Mouse (Mus musculus) heart, embryonic 11.5 days (tissue): Measurements from ENCODE around the gene Epha8. TPM values are rescaled to one million over a fixed set of nuclear protein-coding genes. Genes with fewer than 3 reads are reported as not detected.

ENCODE experiments used
- ATAC-seq: fragments of 200-750 bp; cut with Nextera tagmentation; replicated peaks from 2 replicates; pipeline ENCODE4 v1.8.0; 2017; ENCODE audit warnings: moderate library complexity; ENCODE audit not compliant: insufficient number of reproducible peaks, low FRiP score, low TSS enrichment
- H3K27ac ChIP-seq: fragments of 300-500 bp; sonication (generic); 2 replicates; pipeline ENCODE4 v1.5.1; 2014; ENCODE audit warnings: mild to moderate bottlenecking, low read depth, low read length
- H3K27me3 ChIP-seq: fragments of 300-500 bp; sonication (generic); 2 replicates; pipeline ENCODE4 v1.6.1; 2014; ENCODE audit warnings: mild to moderate bottlenecking, low read length, mixed read lengths; ENCODE audit not compliant: control insufficient read depth, insufficient read depth
- H3K36me3 ChIP-seq: fragments of 300-500 bp; sonication (generic); 2 replicates; pipeline ENCODE4 v1.6.1; 2014; ENCODE audit warnings: mild to moderate bottlenecking, low read length, moderate library complexity, mixed read lengths; ENCODE audit not compliant: control insufficient read depth, insufficient read depth
- H3K4me1 ChIP-seq: fragments of 300-500 bp; sonication (generic); 2 replicates; pipeline ENCODE4 v1.6.1; 2014; ENCODE audit warnings: low read length; ENCODE audit not compliant: control insufficient read depth, insufficient read depth
- H3K4me2 ChIP-seq: fragments of 300-500 bp; sonication (generic); 2 replicates; pipeline ENCODE4 v1.6.1; 2014; ENCODE audit warnings: mild to moderate bottlenecking, moderate library complexity
- H3K4me3 ChIP-seq: fragments of 300-500 bp; sonication (generic); 2 replicates; pipeline ENCODE4 v1.5.1; 2014; ENCODE audit warnings: low read depth, low read length
- H3K9ac ChIP-seq: fragments of 300-500 bp; sonication (generic); 2 replicates; pipeline ENCODE4 v1.6.1; 2014; ENCODE audit warnings: mild to moderate bottlenecking, low read depth, low read length, moderate library complexity
- H3K9me3 ChIP-seq: fragments of 300-500 bp; sonication (generic); replicated peaks from 2 replicates; pipeline ENCODE4 v1.6.1; 2016; ENCODE audit warnings: low read length; ENCODE audit not compliant: control insufficient read depth
- WGBS: fragments of 180-500 bp; shearing (Covaris S2); extraction: QIAGEN DNeasy Blood & Tissue Kit; methylation state at CpG from one replicate; pipeline ENCODE4 v1.1.7; 2014; ENCODE audit not compliant: insufficient replicate concordance; 5-methylcytosine and 5-hydroxymethylcytosine counted together
- polyA plus RNA-seq: library from polyadenylated mRNA; unstranded; fragments of >200 nt; fragmentation: Nextera tagmentation; extraction: Ambion mirVana; gene quantifications from 2 replicates; pipeline ENCODE4 v1.2.1, GENCODE M21; 2014

The Epha8 gene
- polyA plus RNA-seq: 0.24 TPM in 1 of 2 replicates, not detected in the other

DNA sequence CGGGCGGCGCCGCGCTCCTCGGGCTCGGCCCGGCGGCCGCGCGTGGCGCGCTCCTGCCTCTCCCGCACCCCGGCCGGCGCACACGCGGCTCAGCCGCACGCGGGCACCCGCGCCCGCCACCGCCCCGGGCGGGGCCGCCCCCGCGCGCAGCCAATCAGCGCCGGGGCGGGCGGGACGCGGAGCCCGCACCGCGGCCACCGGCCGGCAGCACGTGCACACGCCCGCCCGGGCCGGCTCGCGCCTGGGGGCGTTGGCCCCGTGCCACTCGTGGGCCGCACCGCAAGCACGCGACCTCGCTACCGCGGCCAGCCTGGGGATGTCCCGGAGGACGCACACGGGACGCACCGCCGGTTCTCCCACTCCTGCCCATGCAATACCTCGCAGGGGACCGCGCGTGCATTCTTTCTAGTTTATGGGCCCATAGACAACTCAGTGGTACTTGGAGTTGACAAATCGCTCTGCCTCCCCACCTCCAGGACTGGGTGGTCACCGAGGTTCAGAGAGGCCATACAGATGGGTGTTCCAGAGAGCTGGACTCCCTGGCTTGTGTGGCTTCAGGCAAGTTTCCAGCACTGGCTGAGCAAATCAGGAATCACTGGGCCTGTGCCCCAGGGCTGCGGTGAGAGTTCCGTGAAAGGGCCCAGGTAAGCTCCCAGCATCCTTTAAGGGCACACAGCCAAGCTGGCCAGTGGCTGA, at the start of gene Epha8:
Epha8 (minus strand) TSS at position 66 of the 696 bp plus-strand sequence.
- H3K4me2 ChIP-seq: peak within 1 kb of the TSS; percentile 77
- WGBS: 2% methylated on average over 66 of the region's 75 CpGs
- ATAC-seq: no peak
- no peaks in the 10 kb centered on the region; the same call in 1 of the 2 replicates for H3K4me1 ChIP-seq
- peaks cover 93% of the 10 kb centered on the region for H3K27me3 ChIP-seq
- no peaks in the 10 kb centered on the region for H3K9me3 ChIP-seq
- no peak within 1 kb of the TSS for H3K9ac ChIP-seq
- H3K36me3 ChIP-seq: no peaks in the 10 kb centered on the region
- no peak within 1 kb of the TSS for H3K27ac ChIP-seq
- peak within 1 kb of the TSS; percentile 39 for H3K4me3 ChIP-seq

DNA sequence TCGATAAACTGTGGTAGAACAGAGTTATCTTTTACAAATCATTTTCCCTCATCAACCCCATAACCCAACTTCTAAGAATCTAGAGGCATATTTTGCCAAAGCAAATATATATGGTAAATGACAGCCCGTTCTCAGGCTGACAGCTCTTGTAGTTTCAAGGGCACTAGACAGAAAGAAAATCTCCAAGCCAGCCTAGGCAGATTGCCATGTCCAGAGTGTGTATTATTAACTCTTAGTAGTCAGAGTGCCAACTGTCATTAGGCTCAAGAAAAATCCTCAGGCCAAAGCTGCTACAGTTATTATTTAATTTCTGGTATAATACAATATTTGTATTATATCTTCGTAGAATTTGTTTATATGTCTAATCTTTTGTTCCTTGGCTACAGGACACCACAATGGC, 45.2 kb upstream of the Epha8 start:
- no peak for ATAC-seq
- Histone ChIP-seq H3K4me3 (no peak overlapping the region), H3K4me1 (no peaks in the 10 kb centered on the region), H3K27ac (no peak overlapping the region), H3K27me3 (no peaks in the 10 kb centered on the region), H3K4me2 (no peak overlapping the region), H3K9me3 (no peaks in the 10 kb centered on the region), H3K36me3 (peaks cover 10% of the 10 kb centered on the region), H3K9ac (no peak overlapping the region)
- 86% methylated on average over 3 of the region's 3 CpGs for WGBS

DNA sequence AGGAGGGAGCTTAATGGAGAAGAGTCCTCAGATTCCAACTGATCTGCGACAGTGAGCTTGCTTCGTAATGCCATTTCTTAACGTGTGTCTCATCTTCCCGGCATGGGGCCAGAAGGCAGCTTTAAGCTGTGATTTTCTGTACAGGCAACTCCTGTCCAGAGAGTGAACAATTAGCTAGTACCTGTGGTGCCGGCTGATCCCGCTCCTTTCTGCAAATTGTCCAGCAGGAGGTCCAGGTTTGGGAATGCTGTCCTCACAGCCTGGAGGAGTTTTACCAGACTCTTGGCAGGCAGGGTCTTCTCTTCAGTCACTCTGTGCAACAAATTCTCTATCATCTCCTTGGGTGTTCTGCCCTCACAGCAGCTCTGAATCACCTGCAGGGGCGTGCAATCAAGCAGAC, 44.4 kb upstream of the Epha8 start:
- no peaks in the 10 kb centered on the region for H3K4me1 ChIP-seq
- H3K36me3 ChIP-seq: peaks cover 10% of the 10 kb centered on the region
- no peak overlapping the region for H3K27ac ChIP-seq
- no peaks in the 10 kb centered on the region for H3K27me3 ChIP-seq
- H3K4me3 ChIP-seq: no peak overlapping the region
- no peak for ATAC-seq
- 95% methylated on average over 7 of the region's 7 CpGs for WGBS
- no peak overlapping the region for H3K4me2 ChIP-seq
- no peak overlapping the region for H3K9ac ChIP-seq
- no peaks in the 10 kb centered on the region for H3K9me3 ChIP-seq

DNA sequence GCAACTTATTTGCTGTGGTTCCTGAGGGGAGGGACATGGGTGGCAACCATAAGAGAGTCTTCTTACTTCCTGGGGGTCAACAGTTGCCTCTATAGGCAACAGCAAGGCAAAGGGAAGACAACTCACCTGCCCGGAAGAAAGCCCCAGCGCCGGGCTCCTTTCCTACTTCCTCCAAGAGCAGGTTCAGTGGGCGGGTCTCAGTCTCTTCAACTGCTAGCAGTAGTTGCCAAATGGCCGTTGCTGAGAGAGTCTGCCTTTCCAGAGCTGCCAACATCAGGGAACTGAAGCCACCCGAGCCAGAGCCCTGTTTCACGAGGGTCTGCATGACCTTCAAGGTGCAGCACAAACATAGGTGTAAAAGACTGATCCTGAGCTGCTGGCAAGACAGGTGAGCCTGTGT, 41.8 kb upstream of the Epha8 start:
- Histone ChIP-seq H3K9me3 (no peaks in the 10 kb centered on the region), H3K36me3 (peaks cover 15% of the 10 kb centered on the region)

DNA sequence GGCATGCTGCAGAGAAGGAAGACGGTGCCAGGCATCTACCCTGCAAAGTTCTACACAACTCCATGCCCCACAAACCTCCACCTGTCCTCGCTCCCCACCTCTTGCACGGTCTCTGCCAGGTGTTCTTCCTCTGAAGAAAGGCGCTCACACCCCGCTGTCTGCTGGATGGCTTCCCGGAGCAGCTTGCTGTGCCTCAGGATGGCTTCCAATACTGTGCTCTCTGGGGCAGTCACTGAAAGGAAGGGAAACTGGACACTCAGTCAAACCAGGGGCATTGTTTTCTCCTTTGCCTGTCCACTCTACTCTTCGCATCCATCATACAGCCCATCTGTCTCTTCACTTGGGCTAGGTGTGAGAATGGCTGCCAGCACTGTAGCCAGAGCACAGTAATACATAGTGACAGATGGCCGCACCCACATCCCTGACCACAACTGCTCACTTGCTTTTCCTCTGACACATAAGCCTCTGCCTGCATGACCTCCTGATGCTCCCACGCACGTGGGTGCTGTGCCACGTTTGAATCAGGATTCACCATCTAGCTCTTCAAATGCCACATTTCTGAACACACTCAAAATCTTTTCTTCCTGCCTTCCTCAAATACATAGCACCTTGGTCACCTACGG, 41.2 kb upstream of the Epha8 start:
- peaks cover 14% of the 10 kb centered on the region for H3K36me3 ChIP-seq
- H3K9ac ChIP-seq: no peak overlapping the region
- no peak for ATAC-seq
- 91% methylated on average over 12 of the region's 12 CpGs for whole genome bisulfite sequencing
- H3K9me3 ChIP-seq: no peaks in the 10 kb centered on the region
- H3K4me2 ChIP-seq: no peak overlapping the region
- no peaks in the 10 kb centered on the region for H3K4me1 ChIP-seq
- H3K27me3 ChIP-seq: no peaks in the 10 kb centered on the region
- H3K27ac ChIP-seq: no peak overlapping the region
- H3K4me3 ChIP-seq: no peak overlapping the region

More for the DNA sequence above, 41.8 kb upstream of the Epha8 start:
- Histone ChIP-seq H3K27me3 (no peaks in the 10 kb centered on the region), H3K27ac (no peak overlapping the region), H3K4me2 (no peak overlapping the region), H3K4me3 (no peak overlapping the region), H3K9ac (no peak overlapping the region), H3K4me1 (no peaks in the 10 kb centered on the region)
- ATAC-seq: no peak
- WGBS: 72% methylated on average over 7 of the region's 7 CpGs

DNA sequence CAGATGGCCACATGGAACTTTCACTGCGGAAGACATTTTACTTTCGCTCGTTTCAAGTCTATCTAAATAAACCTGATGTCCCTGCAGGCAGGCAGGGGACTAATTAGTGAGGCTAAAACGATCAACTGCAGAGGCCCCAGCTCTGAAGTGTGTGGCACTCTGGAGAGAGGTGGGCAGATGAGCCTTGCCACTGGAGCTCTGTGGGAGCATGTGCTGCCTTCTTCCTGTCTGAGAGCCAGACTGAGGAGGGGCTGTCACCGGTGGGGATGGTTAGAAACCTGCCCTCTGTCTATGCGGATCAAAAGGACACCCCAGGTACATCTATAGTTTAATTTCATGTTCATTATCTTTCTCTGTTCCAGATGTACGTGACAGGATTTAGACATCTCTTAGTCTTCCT, 40.3 kb upstream of the Epha8 start:
- no peak for ATAC-seq
- H3K4me3 ChIP-seq: no peak overlapping the region
- no peak overlapping the region for H3K27ac ChIP-seq
- 68% methylated on average over 7 of the region's 7 CpGs for WGBS
- no peaks in the 10 kb centered on the region for H3K27me3 ChIP-seq
- peaks cover 13% of the 10 kb centered on the region for H3K36me3 ChIP-seq
- no peaks in the 10 kb centered on the region for H3K4me1 ChIP-seq
- H3K4me2 ChIP-seq: no peak overlapping the region
- no peak overlapping the region for H3K9ac ChIP-seq
- H3K9me3 ChIP-seq: no peaks in the 10 kb centered on the region

DNA sequence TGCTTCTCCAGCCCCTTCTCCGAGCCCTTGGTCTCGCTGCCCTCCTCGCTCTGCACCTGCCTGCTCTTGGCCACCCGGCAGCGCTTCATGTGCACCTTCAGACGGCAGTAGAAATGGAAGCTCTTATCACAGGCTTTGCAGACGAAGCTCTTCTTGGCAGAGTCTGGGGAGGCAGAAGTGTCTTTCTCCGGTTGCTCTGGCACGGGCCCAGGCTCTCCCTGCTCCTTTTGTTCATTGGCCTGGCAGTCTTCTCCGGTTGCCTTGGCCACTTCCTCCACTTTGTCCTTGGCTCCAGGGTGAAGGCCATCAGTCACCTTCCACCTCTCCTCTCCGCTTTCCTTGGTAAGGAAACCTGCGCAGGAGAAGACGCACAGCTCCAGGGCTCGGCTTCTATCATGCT, 38.7 kb upstream of the Epha8 start:
- H3K4me2 ChIP-seq: no peak overlapping the region
- H3K4me3 ChIP-seq: no peak overlapping the region
- H3K4me1 ChIP-seq: no peaks in the 10 kb centered on the region
- WGBS: 91% methylated on average over 14 of the region's 14 CpGs
- H3K9ac ChIP-seq: no peak overlapping the region
- H3K27me3 ChIP-seq: no peaks in the 10 kb centered on the region
- H3K27ac ChIP-seq: no peak overlapping the region
- no peak for ATAC-seq
- H3K36me3 ChIP-seq: peaks cover 13% of the 10 kb centered on the region
- no peaks in the 10 kb centered on the region for H3K9me3 ChIP-seq

DNA sequence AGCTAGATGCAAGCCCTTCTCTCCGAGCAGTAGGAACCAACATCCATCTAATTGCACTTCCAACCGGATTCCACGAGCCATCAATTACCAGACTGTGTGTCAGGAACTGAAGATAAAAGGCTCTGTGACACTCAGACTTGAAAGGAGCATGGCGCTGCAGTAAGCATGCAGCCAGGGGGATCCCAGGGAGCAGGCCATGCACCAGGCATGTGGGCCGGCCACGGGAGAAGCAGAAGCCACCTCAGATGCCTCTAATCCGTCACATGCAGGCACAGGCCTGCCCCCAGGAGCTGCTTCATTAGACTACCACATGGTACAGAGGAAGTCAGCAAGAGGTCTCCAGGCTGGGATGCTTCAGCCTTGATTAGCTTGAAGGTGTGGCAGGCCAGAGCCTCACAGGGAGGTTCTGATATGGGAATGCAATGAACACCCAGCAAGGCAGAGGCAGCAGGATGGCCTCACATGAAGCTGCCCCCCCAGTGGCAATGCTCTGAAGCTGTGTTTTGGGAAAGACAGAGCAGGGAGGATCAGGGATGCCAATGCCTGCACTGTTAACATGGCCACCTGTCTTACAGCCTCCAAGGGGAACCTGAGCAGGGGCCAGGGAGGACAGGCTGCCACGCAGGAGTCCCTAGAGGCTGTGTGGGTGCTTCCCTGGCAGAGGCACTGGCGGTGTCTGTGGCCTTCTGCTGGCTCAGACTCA, 25.5 kb upstream of the Epha8 start:
- Histone ChIP-seq H3K27ac (no peak overlapping the region), H3K4me2 (no peak overlapping the region), H3K4me3 (no peak overlapping the region), H3K27me3 (peaks cover 21% of the 10 kb centered on the region), H3K9me3 (no peaks in the 10 kb centered on the region), H3K9ac (no peak overlapping the region), H3K36me3 (no peaks in the 10 kb centered on the region), H3K4me1 (no peaks in the 10 kb centered on the region)
- ATAC-seq: no peak
- 57% methylated on average over 9 of the region's 9 CpGs for WGBS
